Mouse (Mus musculus) cortical plate, adult 2 months (tissue): Measurements from ENCODE around the gene Vps13c.

Source experiments
- CTCF ChIP-seq: fragments of 200-500 bp; IDR thresholded peaks from 2 replicates; pipeline ENCODE4 v1.5.1; 2011; ENCODE audit warnings: mild to moderate bottlenecking, control low read depth, low read length; ENCODE audit not compliant: insufficient read depth; ENCODE audit errors: extremely low read depth
- POLR2A ChIP-seq: fragments of 200-500 bp; IDR thresholded peaks from 2 replicates; pipeline ENCODE4 v1.6.1; 2011; ENCODE audit warnings: mild to moderate bottlenecking, low read length, control low read depth; ENCODE audit not compliant: insufficient read depth; ENCODE audit errors: extremely low read depth

DNA sequence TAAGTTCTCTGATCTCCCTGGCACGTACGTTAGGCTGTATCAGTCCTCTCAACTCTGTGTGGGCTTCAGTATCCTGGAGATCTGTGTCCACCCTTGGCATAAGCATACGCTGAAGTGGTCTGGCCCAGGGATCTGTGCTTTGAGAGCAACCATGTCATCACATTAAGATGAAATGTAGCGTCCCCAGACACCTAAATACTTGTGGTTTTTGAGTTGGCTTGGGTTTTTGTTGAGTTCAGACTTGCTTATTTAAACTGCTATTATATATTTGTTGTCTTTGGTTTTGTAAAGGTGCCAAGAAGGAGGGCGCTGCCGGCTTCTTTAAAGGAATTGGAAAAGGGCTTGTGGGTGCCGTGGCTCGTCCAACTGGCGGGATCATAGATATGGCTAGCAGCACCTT, 135.3 kb downstream of the Vps13c start:
- no peak for TF ChIP-seq CTCF
- TF ChIP-seq POLR2A: no peak
